Mouse (Mus musculus) heart, embryonic 14.5 days (tissue): ENCODE data around the gene Daxx. TPM values are rescaled to one million over a fixed set of nuclear protein-coding genes. Genes with fewer than 3 reads are reported as not detected.

Source experiments
- microRNA-seq: library from miRNA; unstranded; fragments of <30 nt; microRNA quantifications from one replicate; pipeline ENCODE4, GENCODE M21; 2016
- polyA plus RNA-seq: library from polyadenylated mRNA; unstranded; fragments of >200 nt; fragmentation: Nextera tagmentation; extraction: Ambion mirVana; gene quantifications from 2 replicates; pipeline ENCODE4 v1.2.1, GENCODE M21; 2014

Daxx gene
- polyA plus RNA-seq, 1 experiment from 2014 or later: 27.2 TPM

Small RNAs within 50 kb of the gene (microRNA-seq; reads per million reads assigned to microRNA genes)
- gene Gm27740: not detected

Other genes with a start within 250 kb of the Daxx start
- 185 and 197 TPM in 2 replicates for gene Hnrnpm, start 222.6 kb upstream of the Daxx start, polyA plus RNA-seq
- gene March2, start 190.7 kb upstream of the Daxx start, polyA plus RNA-seq: 71.0 and 85.3 TPM in 2 replicates
- 300 and 314 TPM in 2 replicates for gene Rab11b, start 148.9 kb upstream of the Daxx start, polyA plus RNA-seq
- gene Angptl4, start 127.6 kb upstream of the Daxx start, polyA plus RNA-seq: 13.5 and 16.4 TPM in 2 replicates
- 53.8 and 54.2 TPM in 2 replicates for gene Kank3, start 98.9 kb upstream of the Daxx start, polyA plus RNA-seq
- gene Rps28, start 84.9 kb upstream of the Daxx start, polyA plus RNA-seq: 653 and 768 TPM in 2 replicates
- gene Ndufa7, start 84.8 kb upstream of the Daxx start, polyA plus RNA-seq: 628 and 707 TPM in 2 replicates
- gene Cd320, start 66.3 kb upstream of the Daxx start, polyA plus RNA-seq: 43.5 and 49.2 TPM in 2 replicates
- not detected in 2 replicates for gene Gm7029, start 35.6 kb upstream of the Daxx start, polyA plus RNA-seq
- gene Kifc1, start 18.8 kb upstream of the Daxx start, polyA plus RNA-seq: 4.5 and 5.4 TPM in 2 replicates
- 0.26 and 0.35 TPM in 2 replicates for gene Platr17, start 4.3 kb upstream of the Daxx start, polyA plus RNA-seq
- gene Tapbp, start 6.5 kb downstream of the Daxx start, polyA plus RNA-seq: 44.9 and 47.1 TPM in 2 replicates
- 4.5 and 8.9 TPM in 2 replicates for gene Zbtb22, start 6.5 kb downstream of the Daxx start, polyA plus RNA-seq
- 30.3 and 38.9 TPM in 2 replicates for gene Rgl2, start 20.1 kb downstream of the Daxx start, polyA plus RNA-seq
- 110 TPM in 2 replicates for gene Pfdn6, start 30.9 kb downstream of the Daxx start, polyA plus RNA-seq
- 14.7 and 15.5 TPM in 2 replicates for gene Wdr46, start 31.2 kb downstream of the Daxx start, polyA plus RNA-seq
- 3.8 and 4.6 TPM in 2 replicates for gene B3galt4, start 42.1 kb downstream of the Daxx start, polyA plus RNA-seq
- gene Vps52, start 46.4 kb downstream of the Daxx start, polyA plus RNA-seq: 27.6 and 30.6 TPM in 2 replicates
- gene Rps18, start 46.6 kb downstream of the Daxx start, polyA plus RNA-seq: 1,085 and 1,186 TPM in 2 replicates
- 32.3 and 37.8 TPM in 2 replicates for gene H2-K1, start 90.9 kb downstream of the Daxx start, polyA plus RNA-seq
- gene Ring1, start 115.3 kb downstream of the Daxx start, polyA plus RNA-seq: 5.4 and 7.4 TPM in 2 replicates
- 46.8 and 57.7 TPM in 2 replicates for gene H2-Ke6, start 118.6 kb downstream of the Daxx start, polyA plus RNA-seq
- gene Slc39a7, start 122.3 kb downstream of the Daxx start, polyA plus RNA-seq: 48.0 and 53.2 TPM in 2 replicates
- gene Rxrb, start 122.4 kb downstream of the Daxx start, polyA plus RNA-seq: 14.2 and 16.4 TPM in 2 replicates
- gene Col11a2, start 130.0 kb downstream of the Daxx start, polyA plus RNA-seq: 0.32 and 0.51 TPM in 2 replicates
- gene H2-Oa, start 182.9 kb downstream of the Daxx start, polyA plus RNA-seq: 0.78 TPM in 1 of 2 replicates, not detected in the other
- 5.7 and 9.3 TPM in 2 replicates for gene H2-DMa, start 210.1 kb downstream of the Daxx start, polyA plus RNA-seq
- 72.8 and 74.9 TPM in 2 replicates for gene Brd2, start 213.2 kb downstream of the Daxx start, polyA plus RNA-seq
- gene H2-DMb2, start 233.9 kb downstream of the Daxx start, polyA plus RNA-seq: 0.32 and 0.36 TPM in 2 replicates
- 0.38 and 0.62 TPM in 2 replicates for gene H2-DMb1, start 243.7 kb downstream of the Daxx start, polyA plus RNA-seq